20 mouse cellular contexts compared by ENCODE assay signal in genomic region chr3:36031740-36032510, GRCm38 (mm10). TPM values are rescaled to one million over a fixed set of nuclear protein-coding genes. Genes with fewer than 3 reads are reported as not detected.
DNase-seq lines count a peak whose midpoint lies in the region; ATAC-seq lines count a peak whose summit lies in the region.
"Had no signal": no experiment of that assay in that cellular context is flagged by ENCODE, and none has a peak within 500 bp of the region (broad histone marks: within the 10 kb centered on the region; RNA-seq: fewer than 3 reads in every experiment).

No protein-coding gene starts in this region.

- peak; percentile 6 for DNase-seq in adrenal gland, adult 2 months
- no peak for DNase-seq in adrenal gland, postnatal 25 days
- DNase-seq in heart, adult 9 months (ENCODE audit: low spot score in 2 of 2), result no peak
- DNase-seq in left cerebral cortex, postnatal 4 days, result peak; percentile 23
- no peak for DNase-seq in left cerebral cortex, adult 18-20 months (ENCODE audit: low spot score in 2 of 2)
- peak; percentile 36 for DNase-seq in mesoderm, embryonic 11.5 days (ENCODE audit: low read depth, low spot score)
- DNase-seq: kidney, adult 11 months; kidney, postnatal 36 days; layer of hippocampus, postnatal 36 days; retina, postnatal 1 day; thymus, postnatal 14 days had no signal

- H3K4me2 ChIP-seq in heart, embryonic 14.5 days (ENCODE audit: low read length), result peak overlapping the region; percentile 49
- H3K4me2 ChIP-seq: limb, embryonic 12.5 days; liver, embryonic 15.5 days; neural tube, embryonic 15.5 days; stomach, embryonic 15.5 days had no signal

- no peak for ATAC-seq in heart, embryonic 14.5 days (ENCODE audit: insufficient number of reproducible peaks, insufficient read depth, low FRiP score, low read depth)
- no peak for ATAC-seq in activated CD4-positive, CD25-positive, alpha-beta regulatory T cell, adult 4 months

- H3K36me3 ChIP-seq in heart, embryonic 14.5 days (ENCODE audit: control insufficient read depth, insufficient read depth, low read length), result no peaks in the 10 kb centered on the region
- H3K36me3 ChIP-seq: limb, embryonic 12.5 days; liver, embryonic 15.5 days; neural tube, embryonic 15.5 days; stomach, embryonic 15.5 days had no signal

- H3K4me1 ChIP-seq in heart, embryonic 14.5 days (ENCODE audit: control insufficient read depth in 2 of 2, insufficient read depth in 2 of 2, low read length in 2 of 2), result peaks cover 0 to 3% of the 10 kb centered on the region in 2 experiments; a peak in 2 of 4 replicates
- H3K4me1 ChIP-seq: limb, embryonic 12.5 days; liver, embryonic 15.5 days; neural tube, embryonic 15.5 days; stomach, embryonic 15.5 days had no signal

- 11% methylated on average over 6 of the region's 6 CpGs for WGBS in heart, embryonic 14.5 days

- H3K9me3 ChIP-seq in heart, embryonic 14.5 days (ENCODE audit: control insufficient read depth, low read length), result no peaks in the 10 kb centered on the region
- H3K9me3 ChIP-seq: limb, embryonic 12.5 days; liver, embryonic 15.5 days; neural tube, embryonic 15.5 days; stomach, embryonic 15.5 days had no signal

- peak overlapping the region; percentile 72 to 81 for H3K27ac ChIP-seq in heart, embryonic 14.5 days (replicated peaks in 1 of 2; ENCODE audit: control insufficient read depth in 1 of 2, insufficient read depth in 1 of 2, low read depth in 2 of 2, low read length in 2 of 2)
- H3K27ac ChIP-seq: limb, embryonic 12.5 days; liver, embryonic 15.5 days; macrophage; neural tube, embryonic 15.5 days; stomach, embryonic 15.5 days had no signal

- no peaks in the 10 kb centered on the region for H3K27me3 ChIP-seq in heart, embryonic 14.5 days (ENCODE audit: control insufficient read depth, insufficient read depth, low read length)
- H3K27me3 ChIP-seq: limb, embryonic 12.5 days; liver, embryonic 15.5 days; neural tube, embryonic 15.5 days; stomach, embryonic 15.5 days had no signal

- intact Hi-C loops in left cerebral cortex, postnatal 4 days (cut with DNase I), result no loop called here

- no peak overlapping the region for H3K9ac ChIP-seq in heart, embryonic 14.5 days (ENCODE audit: low read length)
- H3K9ac ChIP-seq: limb, embryonic 12.5 days; liver, embryonic 15.5 days; neural tube, embryonic 15.5 days; stomach, embryonic 15.5 days had no signal

- no peak overlapping the region for H3K4me3 ChIP-seq in heart, embryonic 14.5 days (ENCODE audit: control insufficient read depth in 1 of 2, insufficient read depth in 1 of 2, low read depth in 1 of 2, low read length in 2 of 2)
- H3K4me3 ChIP-seq: limb, embryonic 12.5 days; liver, embryonic 15.5 days; neural tube, embryonic 15.5 days; stomach, embryonic 15.5 days had no signal

RNA-seq across cellular contexts. Expression of gene Ccdc144b, which starts 21.4 kb away (rescaled TPM):
- total RNA-seq in adrenal gland, adult 2 months (2021), result under 1 TPM; 0.12 to 0.17 TPM
- 0.02 and 0.03 TPM in 2 replicates for polyA plus RNA-seq in adrenal gland, adult 2 months (2012; rRNA removed)
- 0.15 TPM in 1 of 2 replicates, not detected in the other for total RNA-seq in adrenal gland, postnatal 25 days (2021)
- polyA plus RNA-seq in heart, embryonic 14.5 days (2014; fragmentation: Nextera tagmentation; extraction: Ambion mirVana), result 0.09 and 0.26 TPM in 2 replicates
- total RNA-seq in left cerebral cortex, postnatal 4 days (2021), result not detected
- total RNA-seq in left cerebral cortex, adult 18-20 months (2021), result not detected
- polyA plus RNA-seq in activated CD4-positive, CD25-positive, alpha-beta regulatory T cell, adult 4 months (2017; shearing (Covaris generic)), result not detected
- total RNA-seq: adrenal gland, postnatal 4 days; hematopoietic stem cell, adult 5-6 weeks; layer of hippocampus, postnatal 36 days had no signal
- polyA plus RNA-seq: limb, embryonic 12.5 days; liver, embryonic 15.5 days; macrophage; neural tube, embryonic 15.5 days; stomach, embryonic 15.5 days had no signal

RNA-seq across cellular contexts. Expression of gene Mccc1, which starts 31.4 kb away (rescaled TPM):
- total RNA-seq in adrenal gland, adult 2 months (2021), result 100 to 1,000 TPM; 114 to 126 TPM
- polyA plus RNA-seq in adrenal gland, adult 2 months (2012; rRNA removed), result 30.7 and 32.0 TPM in 2 replicates
- total RNA-seq in adrenal gland, postnatal 25 days (2021), result 111 and 116 TPM in 2 replicates
- 58.9 and 63.8 TPM in 2 replicates for polyA plus RNA-seq in heart, embryonic 14.5 days (2014; fragmentation: Nextera tagmentation; extraction: Ambion mirVana)
- 10 to 100 TPM; 31.0 to 36.5 TPM for total RNA-seq in left cerebral cortex, postnatal 4 days (2021)
- 10 to 100 TPM; 30.8 to 33.3 TPM for total RNA-seq in left cerebral cortex, adult 18-20 months (2021)
- polyA plus RNA-seq in activated CD4-positive, CD25-positive, alpha-beta regulatory T cell, adult 4 months (2017; shearing (Covaris generic)), result 10 to 100 TPM; 12.8 to 20.5 TPM

RNA-seq across cellular contexts. Expression of gene Acad9, which starts 33.9 kb away (rescaled TPM):
- total RNA-seq in adrenal gland, adult 2 months (2021), result 10 to 100 TPM; 33.8 to 48.2 TPM
- 21.6 and 24.4 TPM in 2 replicates for polyA plus RNA-seq in adrenal gland, adult 2 months (2012; rRNA removed)
- total RNA-seq in adrenal gland, postnatal 25 days (2021), result 39.2 and 52.5 TPM in 2 replicates
- 83.1 and 88.3 TPM in 2 replicates for polyA plus RNA-seq in heart, embryonic 14.5 days (2014; fragmentation: Nextera tagmentation; extraction: Ambion mirVana)
- 10 to 100 TPM; 47.3 to 58.1 TPM for total RNA-seq in left cerebral cortex, postnatal 4 days (2021)
- total RNA-seq in left cerebral cortex, adult 18-20 months (2021), result 10 to 100 TPM; 40.2 to 41.3 TPM
- 10 to 100 TPM; 39.5 to 41.5 TPM for polyA plus RNA-seq in activated CD4-positive, CD25-positive, alpha-beta regulatory T cell, adult 4 months (2017; shearing (Covaris generic))

Comparison
In these comparisons a context has a peak if more than half of its experiments do, and no peak if none do; other contexts are left out.
1. DNase-seq: peak in adrenal gland, adult 2 months (single experiment), left cerebral cortex, postnatal 4 days (single experiment) and mesoderm, embryonic 11.5 days (single experiment); none in adrenal gland, postnatal 25 days (single experiment), heart, adult 9 months (0 of 2) and left cerebral cortex, adult 18-20 months (0 of 2).